Mouse (Mus musculus) frontal cortex, postnatal 14 days (tissue): Measurements from ENCODE around the gene Macf1.

ENCODE experiments used
- DNase-seq, 2 experiments: peaks; one replicate each; pipeline ENCODE4 v3.0.0; 2022; ENCODE audit warnings: low spot score in 2 of 2

Gene Macf1

DNA sequence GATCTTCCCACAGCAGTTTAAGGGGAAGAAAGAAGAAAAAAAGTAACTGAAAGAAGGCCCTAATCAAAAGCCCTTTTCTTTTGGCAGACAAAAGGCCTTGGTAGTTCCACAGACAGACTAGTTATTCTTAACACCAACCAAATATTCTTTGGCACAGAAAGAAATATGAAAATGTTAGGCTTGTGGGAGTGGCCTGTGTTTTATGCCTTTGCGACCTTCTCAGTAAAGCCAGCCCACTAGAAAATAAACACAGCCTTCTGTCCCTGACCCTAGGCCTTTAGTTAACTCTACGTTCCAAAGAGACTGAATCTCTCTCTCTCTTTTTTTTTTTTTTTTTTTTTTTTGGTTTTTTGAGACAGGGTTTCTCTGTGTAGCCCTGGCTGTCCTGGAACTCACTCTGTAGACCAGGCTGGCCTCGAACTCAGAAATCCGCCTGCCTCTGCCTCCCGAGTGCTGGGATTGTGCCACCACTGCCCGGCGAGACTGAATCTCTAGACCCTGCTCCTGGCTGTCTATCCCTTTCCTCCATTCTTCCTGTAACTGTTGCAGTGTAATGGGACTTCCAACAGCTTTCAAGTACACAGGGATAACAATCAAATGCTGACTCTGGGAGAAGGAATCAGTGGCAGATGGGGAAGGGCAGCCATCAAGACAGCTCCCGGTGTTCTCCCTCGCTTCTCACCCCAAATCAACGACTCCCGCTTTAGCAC is 85.5 kb downstream of the Macf1 start:
- DNase-seq = no peak

DNA sequence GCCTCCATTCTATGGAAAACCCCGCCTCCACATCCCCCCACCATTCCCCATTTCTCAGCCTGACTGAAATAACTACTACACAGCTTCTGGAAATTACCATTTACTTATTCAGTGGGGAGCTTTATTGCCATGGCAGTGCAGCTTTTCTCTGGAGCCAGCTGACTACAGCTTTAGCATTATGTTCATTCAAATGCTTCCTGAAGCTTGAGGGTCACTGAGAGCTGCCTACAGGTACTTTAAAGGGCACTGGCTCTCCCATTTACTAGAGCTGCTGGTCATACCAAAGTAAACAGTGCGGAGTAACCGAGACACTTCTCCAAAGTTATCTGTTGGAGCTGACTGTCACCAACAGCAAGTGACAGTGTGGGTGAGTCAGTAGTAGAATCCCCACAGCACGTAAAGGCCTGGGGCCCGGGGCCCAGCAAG is 89.8 kb downstream of the Macf1 start:
- DNase-seq = no peak

DNA sequence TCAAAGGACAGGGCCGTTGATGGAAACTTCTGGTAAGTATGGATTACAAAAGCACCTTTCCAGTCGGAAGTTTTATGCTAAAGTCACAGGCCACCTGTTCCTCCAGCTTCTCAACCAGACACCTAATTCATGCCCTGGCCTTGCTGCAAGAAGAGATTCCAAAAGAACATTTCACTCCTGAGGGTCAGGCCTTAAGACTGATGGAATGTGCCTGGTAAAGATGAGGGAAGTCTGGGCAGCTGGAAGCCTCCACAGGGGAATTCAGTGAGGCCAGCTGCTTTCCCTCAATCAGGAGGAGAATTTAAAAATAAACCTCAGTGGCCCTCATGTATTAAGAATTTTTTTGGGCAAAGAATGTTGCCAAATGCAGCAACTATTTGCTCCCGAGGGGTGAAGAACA is 90.5 kb downstream of the Macf1 start:
- DNase-seq = no peak

DNA sequence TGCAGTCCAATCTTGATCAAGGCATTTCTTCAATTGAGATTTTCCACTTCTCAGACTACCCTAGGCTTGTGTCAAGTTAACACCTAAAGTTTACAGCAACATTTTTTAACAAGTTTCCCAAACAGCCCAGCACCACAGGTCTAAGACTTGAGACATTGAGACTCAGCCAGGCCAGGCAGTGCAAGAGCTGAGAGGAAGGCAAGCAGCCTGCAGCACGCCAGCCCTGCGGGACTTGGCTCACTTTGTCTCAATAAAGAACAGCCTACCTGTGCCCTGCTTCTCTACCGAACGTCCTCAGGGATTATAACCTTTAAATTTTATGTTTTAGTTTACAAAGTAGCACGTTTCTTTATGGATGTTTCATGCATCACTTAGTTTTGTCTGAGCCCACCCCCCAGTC is 92.1 kb downstream of the Macf1 start:
- DNase-seq = no peak

DNA sequence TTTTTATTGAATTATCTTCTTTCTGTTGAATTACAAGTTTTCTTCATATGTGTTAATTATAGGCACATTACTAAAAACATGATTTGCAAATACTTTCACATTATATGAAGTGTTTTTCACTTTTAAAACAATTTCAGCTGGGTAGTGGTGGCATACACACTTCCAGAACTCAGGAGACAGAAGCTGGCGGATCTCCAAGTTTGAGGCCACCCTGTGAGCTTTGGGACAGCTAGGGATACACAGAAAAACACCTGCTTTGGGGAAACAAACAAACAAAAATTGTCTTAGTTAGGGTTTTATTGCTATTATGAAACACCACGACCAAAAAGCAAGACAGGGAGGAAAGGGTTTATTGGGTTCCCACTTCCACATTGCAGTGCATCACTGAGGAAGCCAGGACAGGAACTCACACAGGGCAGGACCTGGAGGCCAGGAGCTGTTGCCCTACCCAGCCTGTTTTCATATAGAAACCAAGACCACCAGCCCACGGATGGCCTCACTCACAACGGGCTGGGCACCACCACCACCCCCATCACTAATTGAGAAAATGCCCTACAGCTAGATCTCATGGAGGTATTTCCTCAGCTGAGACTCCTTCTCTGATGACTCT is 93.0 kb downstream of the Macf1 start:
- DNase-seq = no peak

DNA sequence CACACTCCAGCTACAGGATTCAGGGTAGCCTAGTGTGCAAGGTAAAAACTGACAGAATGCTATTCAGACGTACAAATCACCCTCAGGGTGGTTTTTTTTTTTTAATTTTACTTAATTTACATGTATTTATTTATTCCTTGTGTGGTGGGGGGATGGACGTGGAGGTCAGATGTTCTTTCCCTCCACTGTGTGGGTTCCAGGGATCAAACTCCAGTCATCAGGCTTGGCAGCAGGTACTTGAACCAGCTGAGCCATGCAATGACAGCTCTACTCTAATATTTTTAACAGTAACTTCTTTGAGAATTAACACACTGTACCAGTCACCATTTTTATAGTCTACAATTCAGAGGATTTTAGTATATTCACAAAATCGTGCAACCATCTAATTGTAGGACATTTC is 94.7 kb downstream of the Macf1 start:
- no peak for DNase-seq

DNA sequence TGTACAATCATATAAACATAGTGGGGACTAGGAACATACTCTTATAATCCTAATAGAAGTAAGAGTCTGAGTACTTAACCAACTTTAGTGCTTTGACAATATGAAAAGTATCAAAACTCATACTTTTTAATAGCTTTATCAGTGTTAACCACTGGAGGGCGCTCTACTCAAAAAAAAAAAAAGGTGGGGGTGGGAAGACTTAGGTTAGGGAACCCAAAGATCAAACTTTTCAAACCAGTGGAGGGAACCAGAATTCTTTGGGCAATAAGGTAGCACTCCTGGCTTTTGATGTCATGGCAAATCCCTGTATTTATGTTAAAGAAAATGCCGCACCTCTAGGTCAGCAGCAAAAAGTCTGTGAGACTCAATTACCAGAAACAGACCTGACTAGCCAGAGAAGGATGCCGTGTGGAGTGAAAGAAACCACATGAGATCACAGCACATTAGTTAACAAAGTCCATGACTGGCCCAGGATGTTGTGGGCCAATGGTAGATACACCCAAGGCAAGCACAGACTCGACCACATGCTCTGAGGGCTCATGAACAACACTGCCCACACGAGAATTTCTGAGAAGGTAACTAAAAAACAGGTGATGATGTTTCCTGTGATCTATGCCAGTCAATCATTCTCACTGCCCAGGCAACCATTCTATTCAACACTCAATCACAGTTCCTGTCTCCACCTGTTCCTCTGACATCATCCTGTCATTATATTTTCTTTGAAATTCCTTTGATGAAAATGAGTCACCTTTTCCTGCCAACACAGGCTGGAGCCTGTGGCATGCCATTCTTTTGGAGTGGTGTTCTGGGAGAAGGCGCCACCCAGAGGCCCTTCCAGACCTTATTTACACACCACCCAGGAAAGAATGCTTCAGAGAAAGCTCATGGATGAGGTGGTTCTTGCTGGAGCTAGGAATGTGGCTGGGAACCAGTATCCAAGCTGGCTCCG is 95.5 kb downstream of the Macf1 start:
- DNase-seq = no peak

DNA sequence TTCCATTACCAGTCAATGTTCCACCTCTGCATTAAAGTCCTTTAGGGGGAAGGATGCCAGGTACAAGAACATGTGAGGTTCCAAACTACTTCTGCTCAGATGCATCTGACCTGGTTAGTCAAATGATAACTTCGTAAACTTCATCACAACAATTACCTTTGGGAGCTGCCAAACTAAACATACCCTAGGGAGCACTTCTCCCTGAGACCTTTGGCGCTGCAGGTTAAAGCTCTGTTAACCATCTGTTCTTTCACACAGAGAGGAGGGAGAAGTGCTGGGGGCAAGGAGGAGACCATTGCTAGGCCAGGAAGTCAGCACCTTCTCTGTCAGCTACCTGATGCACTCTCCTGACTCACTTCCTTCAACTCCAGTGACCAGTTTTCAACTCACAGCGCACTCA is 96.5 kb downstream of the Macf1 start:
- DNase-seq = no peak

DNA sequence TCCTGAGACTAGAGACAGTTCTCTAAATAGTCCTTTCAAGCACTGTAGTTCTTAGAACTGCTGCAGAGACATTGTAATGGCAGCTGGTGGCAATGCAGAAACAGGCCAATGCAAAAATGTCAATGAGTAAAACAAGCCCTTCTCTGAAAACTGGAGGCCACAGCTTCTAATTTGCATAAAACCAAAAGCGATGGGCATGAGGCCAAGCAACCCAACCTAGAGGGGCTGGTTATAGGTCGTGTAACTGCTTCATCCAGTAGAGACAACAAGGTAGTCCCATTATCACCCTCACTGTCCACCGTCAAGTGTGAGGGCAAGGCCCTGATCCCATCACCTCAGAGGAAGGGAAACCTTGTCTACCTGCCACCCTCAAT is 99.5 kb downstream of the Macf1 start:
- DNase-seq = no peak

DNA sequence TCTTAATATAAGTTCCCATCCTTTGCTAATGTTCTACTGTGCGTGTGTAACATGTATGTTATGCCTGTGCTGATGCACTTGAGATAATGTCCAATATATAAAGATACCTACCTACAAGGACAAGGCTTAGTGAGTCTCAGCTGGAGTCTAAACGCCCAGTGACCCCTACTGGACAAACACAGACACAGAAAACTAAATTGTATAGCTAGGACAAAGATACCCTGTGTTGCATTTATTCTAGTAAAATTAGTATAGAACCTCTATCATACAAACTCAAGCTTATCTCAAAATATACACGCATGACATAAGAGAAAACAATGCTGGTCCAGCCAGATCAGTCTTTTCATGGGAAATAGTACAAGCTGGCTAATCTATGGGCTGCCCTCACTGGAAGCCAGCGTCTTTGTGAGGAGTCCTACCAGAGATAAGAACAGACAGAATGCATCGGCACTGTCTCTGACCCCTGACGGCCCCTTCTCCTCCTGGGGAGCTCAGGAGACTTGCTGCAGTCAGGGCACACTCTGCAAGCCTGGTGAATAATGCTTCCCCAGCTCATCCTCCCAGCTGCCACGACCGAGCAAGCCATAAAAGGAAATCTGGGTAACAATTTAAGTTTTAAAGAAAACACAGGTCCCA is 100.0 kb downstream of the Macf1 start:
- DNase-seq = no peak

DNA sequence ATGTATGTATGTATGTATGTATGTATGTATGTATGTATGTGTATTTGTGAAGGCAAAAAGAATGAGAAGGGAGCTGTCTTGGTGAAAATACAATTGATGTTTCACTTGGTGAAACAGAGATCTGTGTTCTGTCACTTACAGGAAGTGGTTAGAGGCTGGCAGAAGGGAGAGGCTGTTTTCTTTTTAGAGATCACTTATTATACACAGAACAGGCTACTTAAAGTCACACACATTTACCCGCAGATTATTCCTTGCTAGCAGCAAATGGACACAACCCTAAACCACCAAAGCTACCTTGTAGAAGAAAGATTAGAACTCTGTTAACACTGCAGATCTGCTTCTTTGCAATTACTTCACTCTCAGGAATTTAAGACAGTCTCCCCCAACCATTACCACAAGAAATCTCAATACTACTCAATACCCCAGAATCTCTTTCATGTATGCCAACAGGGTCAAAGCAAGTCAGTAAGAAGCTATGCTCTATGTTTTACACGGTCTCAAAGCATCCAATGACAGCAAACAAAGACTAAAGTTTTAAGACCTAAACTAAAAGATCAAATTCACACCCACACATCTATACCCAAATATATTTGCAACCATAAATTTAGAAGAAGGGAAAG is 106.6 kb downstream of the Macf1 start:
- DNase-seq = no peak

DNA sequence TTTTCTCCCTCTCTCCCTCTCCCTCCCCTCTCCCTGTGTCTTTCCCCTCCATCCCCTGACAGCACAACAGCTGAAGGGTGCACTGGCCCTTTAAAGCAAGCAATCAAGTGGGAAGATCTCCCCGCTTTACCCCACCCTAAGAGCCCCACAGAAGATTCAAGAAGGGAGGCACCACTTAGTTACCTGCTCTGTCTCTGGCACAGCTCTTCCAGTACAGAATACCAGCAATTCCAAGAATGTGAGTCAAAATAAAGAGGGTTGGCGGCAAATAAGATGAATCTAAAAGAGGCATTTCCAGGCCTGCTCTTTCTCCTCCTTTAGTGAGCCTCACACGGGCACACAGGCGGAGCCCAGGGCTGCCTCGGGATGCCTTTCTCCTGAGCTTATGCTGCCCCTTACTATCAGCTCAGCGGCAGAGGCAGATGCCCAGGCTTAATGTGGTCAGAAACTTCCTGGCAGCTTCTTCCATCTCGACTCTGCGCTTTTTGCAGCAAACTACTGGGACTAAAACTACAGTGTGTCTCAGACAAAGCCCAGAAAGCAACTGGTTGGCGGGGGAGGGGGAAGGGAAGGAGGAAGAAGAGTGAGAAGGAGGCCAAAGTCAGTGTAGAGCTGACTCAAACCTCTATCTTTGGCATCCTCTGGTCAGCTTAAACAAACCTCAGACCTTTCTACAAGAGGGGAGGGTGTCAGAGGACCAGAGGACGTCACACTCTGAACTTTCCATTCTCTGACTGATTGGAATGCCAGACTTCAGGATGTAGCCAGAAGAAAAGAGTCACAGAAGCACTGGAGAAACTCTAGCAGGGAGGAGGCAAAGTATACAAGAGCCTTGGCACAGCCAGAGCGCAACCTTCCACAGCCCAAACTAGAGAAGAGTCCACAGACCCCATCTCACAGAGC is 111.5 kb downstream of the Macf1 start:
- DNase-seq = no peak

DNA sequence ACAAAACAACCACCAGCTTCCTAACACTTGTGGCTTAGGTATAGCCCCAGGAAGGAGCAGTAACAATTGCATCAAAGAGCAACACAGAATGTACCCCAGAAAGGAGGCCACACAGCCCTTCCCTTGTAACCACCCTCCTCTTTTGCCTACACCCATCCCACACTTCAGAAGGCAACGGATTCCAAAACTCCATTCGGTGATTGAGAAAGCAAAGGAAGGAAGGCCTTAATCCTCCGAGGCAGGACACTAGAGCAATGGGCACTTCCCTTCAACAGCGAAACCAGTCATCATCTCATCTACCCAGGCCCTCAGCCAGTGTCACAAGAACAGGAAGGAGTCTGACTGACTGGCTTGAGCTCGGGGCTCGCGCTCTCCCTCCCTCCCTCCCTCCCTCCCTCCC is 112.3 kb downstream of the Macf1 start:
- no peak for DNase-seq

DNA sequence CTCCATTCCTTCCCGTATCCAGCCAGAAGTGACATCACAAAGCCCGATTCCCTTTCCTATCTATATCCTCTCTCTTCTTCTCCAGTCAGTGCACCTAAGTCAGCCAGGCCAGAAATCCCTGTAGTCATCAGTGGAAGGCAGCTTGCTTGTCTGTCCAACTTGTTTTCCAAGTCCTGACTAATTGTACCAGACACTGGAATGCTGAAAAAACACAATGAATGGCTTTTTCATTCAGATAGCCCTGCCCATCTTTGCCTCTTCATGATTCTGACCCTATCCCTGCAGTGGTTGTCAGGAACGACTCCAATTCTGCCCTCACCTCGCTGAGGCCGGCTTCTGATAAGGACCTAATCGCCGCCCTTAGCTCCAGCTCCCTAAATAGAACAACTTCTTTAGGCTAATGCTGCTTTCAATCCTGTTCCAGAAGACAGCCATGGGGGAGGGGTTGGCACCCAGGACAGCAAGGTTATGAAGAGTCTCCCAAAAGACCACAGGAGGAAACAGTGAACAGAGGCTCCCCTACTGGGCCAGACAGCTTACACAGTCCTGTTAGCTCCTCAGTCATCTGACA is 118.8 kb downstream of the Macf1 start:
- DNase-seq = no peak

DNA sequence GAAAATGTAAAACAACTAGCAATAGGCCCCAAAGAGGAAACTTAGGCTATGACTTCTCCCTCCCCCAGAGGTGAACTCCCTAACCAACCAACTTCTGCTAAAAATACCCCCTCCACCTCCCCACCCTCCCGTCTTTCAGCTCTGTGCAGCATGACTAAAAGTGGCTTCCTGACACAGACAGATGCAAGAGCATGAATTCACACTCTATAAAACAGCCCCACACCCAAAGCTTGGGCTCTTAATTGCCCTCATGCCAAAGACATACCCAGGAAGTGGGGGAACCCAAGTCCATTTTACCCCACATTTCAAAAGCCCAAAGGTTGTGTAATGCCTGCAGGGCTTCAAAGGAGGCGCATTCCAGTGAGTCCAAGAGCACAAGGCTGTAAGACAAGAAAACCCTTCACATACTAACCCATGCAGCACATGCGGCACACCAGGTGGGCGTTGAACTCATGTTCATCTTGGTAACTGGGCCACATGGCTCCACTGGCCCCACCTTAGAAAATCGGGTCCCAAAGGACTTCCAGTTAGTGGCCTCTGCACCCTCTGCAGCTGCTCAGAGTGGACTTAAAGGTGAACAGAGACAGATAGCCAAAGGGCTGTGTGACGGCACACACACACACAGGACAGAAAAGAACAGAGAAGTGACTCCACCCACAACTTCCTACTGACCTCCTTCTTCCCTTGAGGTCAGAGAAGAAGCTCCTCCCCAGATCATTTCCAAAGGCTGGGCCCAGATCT is 119.9 kb downstream of the Macf1 start:
- no peak for DNase-seq

DNA sequence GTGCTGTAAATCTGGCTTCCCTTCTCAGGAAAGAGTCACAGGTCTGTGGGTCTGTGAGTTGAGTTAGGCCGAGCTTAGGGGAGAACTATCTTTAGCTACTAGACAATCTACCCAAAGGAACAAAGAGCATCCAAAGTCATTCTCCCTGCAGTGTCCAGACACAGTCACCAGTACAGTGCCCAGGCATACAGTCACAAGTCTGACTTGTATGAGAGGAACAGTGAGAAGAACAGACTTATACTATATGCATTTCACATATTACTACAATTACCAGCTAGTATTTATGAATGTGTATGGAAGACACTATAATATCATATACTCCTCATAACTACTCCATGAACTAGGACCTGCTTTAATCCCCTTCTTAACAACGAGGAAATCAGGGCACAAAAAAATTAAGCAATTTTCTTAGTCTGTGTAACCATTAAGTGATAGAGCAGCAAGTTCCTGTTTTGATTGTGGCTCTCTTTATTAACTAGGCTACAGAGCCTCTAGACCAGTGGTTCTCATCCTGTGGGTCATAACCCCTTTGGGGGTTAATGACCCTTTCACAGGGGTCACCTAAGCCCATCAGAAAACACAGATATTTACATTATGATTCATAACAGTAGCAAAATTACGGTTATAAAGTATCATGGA is 121.9 kb downstream of the Macf1 start:
- DNase-seq = no peak

DNA sequence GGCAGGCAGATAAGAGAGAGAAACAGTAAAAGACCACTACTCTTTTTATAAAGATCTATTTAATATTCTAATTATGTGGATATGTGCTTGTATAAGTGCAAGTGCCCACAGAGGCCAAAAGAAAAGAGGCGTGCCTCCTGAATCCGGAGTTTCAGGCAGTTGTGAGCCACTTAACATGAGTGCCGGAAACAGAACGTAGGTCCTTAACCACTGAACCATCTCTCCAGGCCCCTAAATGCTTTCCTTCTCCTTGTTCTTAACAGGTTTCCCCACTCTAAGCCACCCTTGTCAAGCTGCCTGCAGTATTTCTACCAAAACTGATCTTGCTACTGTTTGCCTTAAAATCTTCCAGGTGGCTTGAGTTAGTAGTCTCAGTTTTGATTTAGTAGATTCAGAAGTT is 123.3 kb downstream of the Macf1 start:
- DNase-seq = no peak

DNA sequence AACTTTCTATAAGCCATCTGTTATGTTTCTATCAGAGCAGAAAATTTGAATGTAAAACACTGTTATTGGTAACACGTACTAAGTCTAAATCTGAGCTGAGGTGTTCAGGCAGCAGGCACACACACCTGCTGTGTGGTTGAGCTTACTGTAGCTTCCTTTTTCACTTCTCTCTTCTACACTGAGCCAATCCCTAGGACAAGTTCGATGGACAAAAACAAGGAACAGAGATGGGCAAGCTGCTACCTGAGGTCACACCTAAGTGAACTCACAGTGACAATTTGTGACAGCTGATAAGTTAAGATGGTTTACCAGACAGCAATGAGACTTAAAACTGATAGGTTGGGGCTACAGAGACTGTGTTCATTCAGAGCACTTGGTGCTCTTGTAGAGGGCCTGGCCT is 125.7 kb downstream of the Macf1 start:
- DNase-seq = no peak

DNA sequence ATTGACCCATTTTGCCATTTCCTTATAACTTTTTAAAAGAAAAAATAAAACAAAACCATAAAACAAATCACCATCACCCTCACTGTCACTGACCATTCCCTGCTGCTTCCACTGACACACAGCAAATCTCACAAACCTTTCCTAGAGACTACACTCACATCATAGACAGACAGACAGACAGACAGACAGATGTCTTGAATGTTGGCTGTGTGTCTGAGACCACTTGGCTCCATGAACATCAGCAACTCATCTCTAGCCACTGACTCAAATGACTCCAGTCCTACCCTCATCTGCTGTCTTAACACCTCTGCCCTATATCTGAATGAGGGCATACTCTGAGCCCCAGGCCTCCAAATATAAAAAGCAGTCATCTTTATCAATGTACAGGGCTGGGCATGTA is 128.9 kb downstream of the Macf1 start:
- DNase-seq = no peak
